Mouse (Mus musculus) forebrain, embryonic 12.5 days (tissue): ENCODE measurements around the gene Slc32a1. TPM values are rescaled to one million over a fixed set of nuclear protein-coding genes. Genes with fewer than 3 reads are reported as not detected.

Experiments used
- ATAC-seq: fragments of 200-750 bp; cut with Nextera tagmentation; 2 replicates; pipeline ENCODE4 v1.8.0; 2017; ENCODE audit warnings: moderate TSS enrichment; ENCODE audit not compliant: low FRiP score
- H3K27ac ChIP-seq: fragments of 300-500 bp; sonication (generic); 2 replicates; pipeline ENCODE4 v1.5.1; 2016; ENCODE audit warnings: mild to moderate bottlenecking
- H3K27me3 ChIP-seq: fragments of 300-500 bp; sonication (generic); 2 replicates; pipeline ENCODE4 v1.6.1; 2016; ENCODE audit warnings: mild to moderate bottlenecking
- H3K36me3 ChIP-seq: fragments of 300-500 bp; sonication (generic); replicated peaks from 2 replicates; pipeline ENCODE4 v1.6.1; 2016; ENCODE audit warnings: mild to moderate bottlenecking
- H3K4me1 ChIP-seq: fragments of 300-500 bp; sonication (generic); 2 replicates; pipeline ENCODE4 v1.6.1; 2016
- H3K4me2 ChIP-seq: fragments of 300-500 bp; sonication (generic); 2 replicates; pipeline ENCODE4 v1.6.1; 2016; ENCODE audit warnings: mild to moderate bottlenecking, moderate library complexity
- H3K4me3 ChIP-seq: fragments of 300-500 bp; sonication (generic); replicated peaks from 2 replicates; pipeline ENCODE4 v1.5.1; 2016; ENCODE audit warnings: mild to moderate bottlenecking
- H3K9ac ChIP-seq: fragments of 300-500 bp; sonication (generic); 2 replicates; pipeline ENCODE4 v1.6.1; 2016; ENCODE audit warnings: mild to moderate bottlenecking
- H3K9me3 ChIP-seq: fragments of 300-500 bp; sonication (generic); 2 replicates; pipeline ENCODE4 v1.6.1; 2016
- WGBS: fragments of 180-500 bp; shearing (Covaris S2); methylation state at CpG from one replicate; pipeline ENCODE4 v1.1.7; 2016; 5-methylcytosine and 5-hydroxymethylcytosine counted together
- polyA plus RNA-seq: library from polyadenylated mRNA; unstranded; fragments of >200 nt; fragmentation: Nextera tagmentation; extraction: Ambion mirVana; gene quantifications from 2 replicates; pipeline ENCODE4 v1.2.1, GENCODE M21; 2016

The Slc32a1 gene
- polyA plus RNA-seq, 1 experiment from 2014 or later = 3.8 TPM

- H3K27me3 ChIP-seq = peaks cover 100% of the 10 kb centered on the region
- 0 out of 2 replicates have a peak, but pooled peaks cover 3% of the 10 kb centered on the region for H3K36me3 ChIP-seq
- no peaks in the 10 kb centered on the region for H3K9me3 ChIP-seq
- 2% methylated on average over 47 of the region's 47 CpGs for WGBS
- H3K9ac ChIP-seq = peak overlapping the region; percentile 74
- peak overlapping the region; percentile 51 for H3K4me3 ChIP-seq
- peaks cover 35% of the 10 kb centered on the region for H3K4me1 ChIP-seq
- H3K4me2 ChIP-seq = peak overlapping the region; percentile 52
- peak overlapping the region; percentile 61 for H3K27ac ChIP-seq
- ATAC-seq = no peak
These were observed 3.9 kb downstream of the Slc32a1 start for GRCm38 (mm10) chr2:158614418-158614955.

- H3K27ac ChIP-seq = peak overlapping the region; percentile 61
- H3K4me1 ChIP-seq = peaks cover 35% of the 10 kb centered on the region
- WGBS = 3% methylated on average over 24 of the region's 24 CpGs
- peak overlapping the region; percentile 51 for H3K4me3 ChIP-seq
- no peaks in the 10 kb centered on the region for H3K9me3 ChIP-seq
- 0 out of 2 replicates have a peak, but pooled peaks cover 3% of the 10 kb centered on the region for H3K36me3 ChIP-seq
- peak overlapping the region; percentile 74 for H3K9ac ChIP-seq
- peak overlapping the region; percentile 52 for H3K4me2 ChIP-seq
- ATAC-seq = no peak
- peaks cover 98% of the 10 kb centered on the region for H3K27me3 ChIP-seq
These were observed 4.7 kb downstream of the Slc32a1 start for GRCm38 (mm10) chr2:158615161-158615680.

GRCm38 (mm10) chr2:158615702-158616101 is 5.1 kb downstream of the Slc32a1 start:
- 1% methylated on average over 13 of the region's 13 CpGs for WGBS
- ATAC-seq = no peak
- Histone ChIP-seq H3K27me3 (peaks cover 97% of the 10 kb centered on the region), H3K36me3 (0 out of 2 replicates have a peak, but pooled peaks cover 3% of the 10 kb centered on the region), H3K4me3 (peak overlapping the region; percentile 51), H3K9me3 (no peaks in the 10 kb centered on the region), H3K27ac (peak overlapping the region; percentile 43; the same call in 1 of the 2 replicates), H3K4me1 (peaks cover 30% of the 10 kb centered on the region), H3K9ac (peak overlapping the region; percentile 74), H3K4me2 (peak overlapping the region; percentile 52)

- Histone ChIP-seq H3K4me2 (peak overlapping the region; percentile 52), H3K4me3 (peak overlapping the region; percentile 51), H3K27me3 (peaks cover 97% of the 10 kb centered on the region), H3K9me3 (no peaks in the 10 kb centered on the region), H3K9ac (peak overlapping the region; percentile 74; the same call in 1 of the 2 replicates), H3K36me3 (0 out of 2 replicates have a peak, but pooled peaks cover 3% of the 10 kb centered on the region), H3K4me1 (peaks cover 24% of the 10 kb centered on the region), H3K27ac (peak overlapping the region; percentile 43)
- ATAC-seq = peak; percentile 62
- WGBS = under 1% methylated on average over 12 of the region's 12 CpGs
These were observed 5.7 kb downstream of the Slc32a1 start for GRCm38 (mm10) chr2:158616296-158616695.

- Histone ChIP-seq H3K4me1 (peaks cover 23% of the 10 kb centered on the region), H3K4me3 (peak overlapping the region; percentile 51), H3K4me2 (peak overlapping the region; percentile 52), H3K9me3 (no peaks in the 10 kb centered on the region), H3K27me3 (peaks cover 97% of the 10 kb centered on the region), H3K36me3 (0 out of 2 replicates have a peak, but pooled peaks cover 3% of the 10 kb centered on the region), H3K9ac (peak overlapping the region; percentile 74; the same call in 1 of the 2 replicates), H3K27ac (peak overlapping the region; percentile 43)
- 8% methylated on average over 11 of the region's 11 CpGs for WGBS
- ATAC-seq = no peak
These were observed 6.2 kb downstream of the Slc32a1 start for GRCm38 (mm10) chr2:158616790-158617189.

GRCm38 (mm10) chr2:158624718-158625222 is 14.2 kb downstream of the Slc32a1 start, which contains the start of gene Actr5:
TSS of gene Actr5 (plus strand) at chr2:158624888.
- Histone ChIP-seq H3K9ac (peak within 1 kb of the TSS; percentile 89), H3K4me2 (peak within 1 kb of the TSS; percentile 71), H3K9me3 (no peaks in the 10 kb centered on the region), H3K27ac (peak within 1 kb of the TSS; percentile 90), H3K27me3 (peaks cover 23% of the 10 kb centered on the region), H3K36me3 (peaks cover 20% of the 10 kb centered on the region), H3K4me3 (peak within 1 kb of the TSS; percentile 89), H3K4me1 (peaks cover 18% of the 10 kb centered on the region)
- WGBS = under 1% methylated on average over 38 of the region's 39 CpGs
- ATAC-seq = peak; percentile 95

- ATAC-seq = peak; percentile 75; the same call in 1 of the 2 replicates
- Histone ChIP-seq H3K4me3 (peak overlapping the region; percentile 89), H3K9ac (peak overlapping the region; percentile 89), H3K4me2 (peak overlapping the region; percentile 71), H3K27me3 (peaks cover 21% of the 10 kb centered on the region), H3K36me3 (peaks cover 24% of the 10 kb centered on the region), H3K9me3 (no peaks in the 10 kb centered on the region), H3K4me1 (peaks cover 18% of the 10 kb centered on the region), H3K27ac (peak overlapping the region; percentile 90)
- under 1% methylated on average over 44 of the region's 44 CpGs for WGBS
These were observed 14.7 kb downstream of the Slc32a1 start for GRCm38 (mm10) chr2:158625231-158625630.

GRCm38 (mm10) chr2:158625697-158626096 is 15.1 kb downstream of the Slc32a1 start:
- peaks cover 18% of the 10 kb centered on the region for H3K4me1 ChIP-seq
- no peak overlapping the region for H3K27ac ChIP-seq
- H3K4me2 ChIP-seq = peak overlapping the region; percentile 71
- peaks cover 29% of the 10 kb centered on the region for H3K36me3 ChIP-seq
- H3K4me3 ChIP-seq = peak overlapping the region; percentile 89
- peaks cover 17% of the 10 kb centered on the region for H3K27me3 ChIP-seq
- peak overlapping the region; percentile 89 for H3K9ac ChIP-seq
- no peak for ATAC-seq
- 48% methylated on average over 8 of the region's 8 CpGs for WGBS
- H3K9me3 ChIP-seq = no peaks in the 10 kb centered on the region

- no peak overlapping the region for H3K4me2 ChIP-seq
- WGBS = 66% methylated on average over 3 of the region's 3 CpGs
- no peaks in the 10 kb centered on the region for H3K27me3 ChIP-seq
- no peaks in the 10 kb centered on the region for H3K9me3 ChIP-seq
- peaks cover 60% of the 10 kb centered on the region for H3K36me3 ChIP-seq
- H3K27ac ChIP-seq = no peak overlapping the region
- no peak overlapping the region for H3K4me3 ChIP-seq
- peaks cover 18% of the 10 kb centered on the region for H3K4me1 ChIP-seq
- no peak for ATAC-seq
- no peak overlapping the region for H3K9ac ChIP-seq
These were observed 18.3 kb downstream of the Slc32a1 start for GRCm38 (mm10) chr2:158628858-158629257.

GRCm38 (mm10) chr2:158629414-158629813 is 18.8 kb downstream of the Slc32a1 start:
- no peaks in the 10 kb centered on the region for H3K27me3 ChIP-seq
- H3K9me3 ChIP-seq = no peaks in the 10 kb centered on the region
- H3K9ac ChIP-seq = no peak overlapping the region
- H3K27ac ChIP-seq = no peak overlapping the region
- H3K4me2 ChIP-seq = no peak overlapping the region
- ATAC-seq = no peak
- H3K4me3 ChIP-seq = no peak overlapping the region
- 71% methylated on average over 1 of the region's 1 CpGs for WGBS
- peaks cover 18% of the 10 kb centered on the region for H3K4me1 ChIP-seq
- peaks cover 63% of the 10 kb centered on the region for H3K36me3 ChIP-seq

GRCm38 (mm10) chr2:158631873-158632272 is 21.3 kb downstream of the Slc32a1 start:
- Histone ChIP-seq H3K4me2 (no peak overlapping the region), H3K4me3 (no peak overlapping the region), H3K9me3 (no peaks in the 10 kb centered on the region), H3K27ac (no peak overlapping the region), H3K36me3 (peaks cover 83% of the 10 kb centered on the region), H3K27me3 (no peaks in the 10 kb centered on the region), H3K4me1 (peaks cover under 1% of the 10 kb centered on the region; the same call in 1 of the 2 replicates), H3K9ac (no peak overlapping the region)
- ATAC-seq = no peak
- WGBS = 86% methylated on average over 5 of the region's 5 CpGs

- Histone ChIP-seq H3K4me1 (no peaks in the 10 kb centered on the region), H3K27me3 (no peaks in the 10 kb centered on the region), H3K9me3 (no peaks in the 10 kb centered on the region), H3K4me3 (no peak overlapping the region), H3K27ac (no peak overlapping the region), H3K9ac (no peak overlapping the region), H3K36me3 (peaks cover 44% of the 10 kb centered on the region), H3K4me2 (no peak overlapping the region)
- ATAC-seq = peak; percentile 64; the same call in 1 of the 2 replicates
- 26% methylated on average over 2 of the region's 2 CpGs for WGBS
These were observed 31.3 kb downstream of the Slc32a1 start for GRCm38 (mm10) chr2:158641869-158642268.
